Mouse (Mus musculus) forebrain, embryonic 14.5 days (tissue): ENCODE data around the gene Ggct. TPM values are rescaled to one million over a fixed set of nuclear protein-coding genes. Genes with fewer than 3 reads are reported as not detected.

Experiments
- ATAC-seq: fragments of 200-750 bp; cut with Nextera tagmentation; 2 replicates; pipeline ENCODE4 v1.8.0; 2017; ENCODE audit warnings: mild to moderate bottlenecking, moderate library complexity
- DNase-seq: peaks from one replicate; pipeline ENCODE4 v3.0.0-alpha.2; 2015; ENCODE audit warnings: low spot score
- H3K27ac ChIP-seq: fragments of 300-500 bp; sonication (generic); 2 replicates; pipeline ENCODE4 v1.5.1; 2014; ENCODE audit warnings: low read depth, mild to moderate bottlenecking, control low read depth, low read length, moderate library complexity
- H3K27me3 ChIP-seq: fragments of 300-500 bp; sonication (generic); replicated peaks from 2 replicates; pipeline ENCODE4 v1.6.1; 2014; ENCODE audit warnings: low read length, control low read depth, mixed read lengths; ENCODE audit not compliant: control insufficient read depth, insufficient read depth
- H3K36me3 ChIP-seq: fragments of 300-500 bp; sonication (generic); 2 replicates; pipeline ENCODE4 v1.6.1; 2014; ENCODE audit warnings: low read length, control low read depth; ENCODE audit not compliant: control insufficient read depth, insufficient read depth
- H3K4me1 ChIP-seq: fragments of 300-500 bp; sonication (generic); 2 replicates; pipeline ENCODE4 v1.6.1; 2014; ENCODE audit warnings: antibody characterized with exemption, low read length, control low read depth; ENCODE audit not compliant: control insufficient read depth, insufficient read depth
- H3K4me2 ChIP-seq: fragments of 300-500 bp; sonication (generic); 2 replicates; pipeline ENCODE4 v1.6.1; 2014; ENCODE audit warnings: mild to moderate bottlenecking, control low read depth, low read length
- H3K4me3 ChIP-seq: fragments of 300-500 bp; sonication (generic); 2 replicates; pipeline ENCODE4 v1.5.1; 2014; ENCODE audit warnings: low read depth, low read length, control low read depth
- H3K9ac ChIP-seq: fragments of 300-500 bp; sonication (generic); 2 replicates; pipeline ENCODE4 v1.6.1; 2014; ENCODE audit warnings: mild to moderate bottlenecking, low read length, control low read depth, moderate library complexity
- H3K9me3 ChIP-seq: fragments of 300-500 bp; sonication (generic); replicated peaks from 2 replicates; pipeline ENCODE4 v1.6.1; 2016; ENCODE audit warnings: low read length, control low read depth, mixed read lengths; ENCODE audit not compliant: control insufficient read depth
- WGBS: fragments of 180-500 bp; shearing (Covaris S2); extraction: QIAGEN DNeasy Blood & Tissue Kit; methylation state at CpG from one replicate; pipeline ENCODE4 v1.1.7; 2014; 5-methylcytosine and 5-hydroxymethylcytosine counted together
- polyA plus RNA-seq: library from polyadenylated mRNA; unstranded; fragments of >200 nt; fragmentation: Nextera tagmentation; extraction: Ambion mirVana; gene quantifications from 2 replicates; pipeline ENCODE4 v1.2.1, GENCODE M21; 2014

Gene Ggct
- polyA plus RNA-seq, 1 experiment from 2014 or later, result 14.9 TPM

- no peaks in the 10 kb centered on the region for H3K4me1 ChIP-seq
- DNase-seq (no peak), ATAC-seq (no peak)
- no peak overlapping the region for H3K4me2 ChIP-seq
- no peaks in the 10 kb centered on the region for H3K36me3 ChIP-seq
- peaks cover 10% of the 10 kb centered on the region for H3K27me3 ChIP-seq
- no peak overlapping the region for H3K4me3 ChIP-seq
- no peak overlapping the region for H3K27ac ChIP-seq
- H3K9ac ChIP-seq, result no peak overlapping the region
- 82% methylated on average over 4 of the region's 4 CpGs for WGBS
- no peaks in the 10 kb centered on the region for H3K9me3 ChIP-seq
Measured at GRCm38 (mm10) chr6:55003559-55003958, 10.8 kb upstream of the Ggct start.

DNA sequence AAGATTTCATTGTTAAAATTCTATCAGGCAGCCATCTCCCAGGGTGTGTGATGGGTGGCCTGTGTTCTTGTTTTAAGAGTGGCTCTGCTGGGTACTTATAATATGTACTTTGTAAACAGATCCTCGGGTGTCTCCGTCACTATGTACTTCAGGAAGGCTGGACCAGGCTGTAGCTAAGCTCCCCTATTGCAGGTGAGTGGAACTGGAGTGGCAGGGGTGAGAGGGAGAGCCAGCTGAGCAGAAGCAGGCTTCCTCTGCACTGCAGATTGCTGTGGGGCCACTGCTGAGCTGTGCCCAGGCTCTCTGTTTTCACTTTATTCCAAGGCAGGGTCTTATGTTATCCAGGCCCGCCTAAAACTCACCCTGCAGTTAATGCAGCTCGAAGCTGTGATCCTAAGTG, 9.7 kb upstream of the Ggct start:
- H3K27ac ChIP-seq, result no peak overlapping the region
- no peak overlapping the region for H3K4me3 ChIP-seq
- 83% methylated on average over 4 of the region's 4 CpGs for WGBS
- H3K9me3 ChIP-seq, result no peaks in the 10 kb centered on the region
- no peaks in the 10 kb centered on the region for H3K4me1 ChIP-seq
- ATAC-seq (no peak), DNase-seq (no peak)
- no peak overlapping the region for H3K4me2 ChIP-seq
- no peaks in the 10 kb centered on the region for H3K36me3 ChIP-seq
- H3K27me3 ChIP-seq, result no peaks in the 10 kb centered on the region; the same call in 1 of the 2 replicates
- no peak overlapping the region for H3K9ac ChIP-seq

- Histone ChIP-seq H3K36me3 (no peaks in the 10 kb centered on the region), H3K27ac (no peak overlapping the region), H3K27me3 (no peaks in the 10 kb centered on the region), H3K9me3 (no peaks in the 10 kb centered on the region), H3K4me1 (no peaks in the 10 kb centered on the region), H3K9ac (no peak overlapping the region), H3K4me3 (no peak overlapping the region), H3K4me2 (no peak overlapping the region)
- no peak for DNase-seq
- no peak for ATAC-seq
- WGBS, result 89% methylated on average over 4 of the region's 4 CpGs
Measured at GRCm38 (mm10) chr6:55001320-55001719, 8.6 kb upstream of the Ggct start.

- no peak overlapping the region for H3K27ac ChIP-seq
- no peak overlapping the region for H3K9ac ChIP-seq
- DNase-seq, result no peak
- no peak overlapping the region for H3K4me3 ChIP-seq
- 83% methylated on average over 6 of the region's 6 CpGs for WGBS
- no peak overlapping the region for H3K4me2 ChIP-seq
- no peak for ATAC-seq
- H3K36me3 ChIP-seq, result no peaks in the 10 kb centered on the region
- H3K4me1 ChIP-seq, result no peaks in the 10 kb centered on the region
- no peaks in the 10 kb centered on the region for H3K27me3 ChIP-seq
- no peaks in the 10 kb centered on the region for H3K9me3 ChIP-seq
Measured at GRCm38 (mm10) chr6:54997726-54998125, 5.0 kb upstream of the Ggct start.

GRCm38 (mm10) chr6:54996361-54996760, 3.6 kb upstream of the Ggct start:
- DNase-seq, result no peak
- WGBS, result 94% methylated on average over 3 of the region's 3 CpGs
- Histone ChIP-seq H3K36me3 (no peaks in the 10 kb centered on the region), H3K27ac (no peak overlapping the region), H3K27me3 (no peaks in the 10 kb centered on the region), H3K4me2 (no peak overlapping the region), H3K4me1 (peaks cover 5% of the 10 kb centered on the region), H3K9ac (no peak overlapping the region), H3K9me3 (no peaks in the 10 kb centered on the region), H3K4me3 (no peak overlapping the region)
- no peak for ATAC-seq

DNA sequence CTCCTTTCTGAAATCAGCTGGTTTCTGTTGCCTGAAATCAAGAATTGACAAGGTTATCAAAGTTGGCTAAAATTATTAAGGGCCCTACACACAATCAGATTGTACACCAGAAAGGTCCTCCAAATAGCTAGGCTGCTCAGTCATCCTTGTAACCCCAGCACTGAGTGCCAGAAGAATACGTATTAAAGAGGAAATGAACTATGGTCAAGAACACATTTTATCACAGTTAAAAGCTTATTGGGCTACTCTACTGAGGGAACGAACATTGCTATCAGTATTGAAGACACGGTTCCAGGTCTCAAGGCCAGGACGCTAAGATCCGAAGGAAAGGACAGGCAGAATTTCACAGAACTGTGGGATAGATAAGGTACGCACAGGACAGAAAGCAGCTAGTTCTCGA, 609 bp downstream of the Ggct start:
- DNase-seq (peak; percentile 2), ATAC-seq (no peak)
- peaks cover 5% of the 10 kb centered on the region for H3K4me1 ChIP-seq
- H3K9ac ChIP-seq, result peak overlapping the region; percentile 65
- peak overlapping the region; percentile 94 for H3K4me2 ChIP-seq
- peak overlapping the region; percentile 56 for H3K4me3 ChIP-seq
- H3K9me3 ChIP-seq, result no peaks in the 10 kb centered on the region
- no peaks in the 10 kb centered on the region for H3K27me3 ChIP-seq
- no peaks in the 10 kb centered on the region for H3K36me3 ChIP-seq
- 3% methylated on average over 7 of the region's 7 CpGs for WGBS
- no peak overlapping the region for H3K27ac ChIP-seq

DNA sequence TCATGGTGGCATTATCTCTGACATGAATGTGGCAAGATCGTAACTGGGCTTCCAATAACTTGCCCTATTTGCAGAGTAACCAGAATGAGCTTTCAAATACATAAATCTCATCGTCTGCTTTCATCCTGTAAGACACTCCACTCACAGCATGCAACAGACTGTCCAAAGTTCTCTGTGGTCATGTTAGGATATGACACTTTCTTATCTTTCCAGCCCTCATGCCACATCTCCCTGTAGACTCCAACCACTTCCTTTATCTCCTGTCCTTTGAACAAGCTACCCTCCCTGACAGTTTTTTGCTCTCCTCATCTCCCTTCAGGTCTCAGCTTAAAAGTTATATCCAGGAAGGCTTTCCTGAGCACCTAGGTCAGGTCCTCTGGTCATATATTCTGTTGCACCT, 1.6 kb downstream of the Ggct start:
- no peaks in the 10 kb centered on the region for H3K36me3 ChIP-seq
- DNase-seq, result no peak
- H3K27me3 ChIP-seq, result no peaks in the 10 kb centered on the region
- peaks cover 5% of the 10 kb centered on the region for H3K4me1 ChIP-seq
- no peaks in the 10 kb centered on the region for H3K9me3 ChIP-seq
- no peak for ATAC-seq
- WGBS, result 95% methylated on average over 2 of the region's 2 CpGs
- no peak overlapping the region for H3K27ac ChIP-seq
- no peak overlapping the region for H3K4me2 ChIP-seq
- no peak overlapping the region for H3K4me3 ChIP-seq
- H3K9ac ChIP-seq, result no peak overlapping the region

GRCm38 (mm10) chr6:54988141-54988540, 4.6 kb downstream of the Ggct start:
- H3K9ac ChIP-seq, result no peak overlapping the region
- no peak overlapping the region for H3K4me2 ChIP-seq
- ATAC-seq (no peak), DNase-seq (no peak)
- H3K4me3 ChIP-seq, result no peak overlapping the region
- H3K36me3 ChIP-seq, result no peaks in the 10 kb centered on the region
- peaks cover 5% of the 10 kb centered on the region for H3K4me1 ChIP-seq
- WGBS, result 95% methylated on average over 6 of the region's 6 CpGs
- H3K27ac ChIP-seq, result no peak overlapping the region
- H3K9me3 ChIP-seq, result no peaks in the 10 kb centered on the region
- no peaks in the 10 kb centered on the region for H3K27me3 ChIP-seq

- H3K9ac ChIP-seq, result no peak overlapping the region
- ATAC-seq (no peak), DNase-seq (no peak)
- no peaks in the 10 kb centered on the region for H3K27me3 ChIP-seq
- H3K4me2 ChIP-seq, result no peak overlapping the region
- WGBS, result 95% methylated on average over 8 of the region's 8 CpGs
- no peak overlapping the region for H3K27ac ChIP-seq
- no peaks in the 10 kb centered on the region for H3K9me3 ChIP-seq
- H3K4me3 ChIP-seq, result no peak overlapping the region
- H3K4me1 ChIP-seq, result no peaks in the 10 kb centered on the region
- H3K36me3 ChIP-seq, result no peaks in the 10 kb centered on the region
Measured at GRCm38 (mm10) chr6:54984096-54984495, 8.7 kb downstream of the Ggct start.
